Mouse (Mus musculus): ENCODE results near the gene Rnf187.

- TF ChIP-seq CTCF (IDR thresholded peaks at IDR 0.05; ENCODE audit: control insufficient read depth, insufficient read depth, low read length) (no peak), POLR2A (IDR thresholded peaks at IDR 0.05; ENCODE audit: borderline replicate concordance, control insufficient read depth, low read depth, low read length) (no peak)
These were observed 12.5 kb upstream of the Rnf187 start for GRCm38 (mm10) chr11:58951210-58951609.

All from bone marrow, adult 2 months (tissue).